Mouse (Mus musculus): Measurements from ENCODE around the gene Kif26b. TPM values are rescaled to one million over a fixed set of nuclear protein-coding genes. Genes with fewer than 3 reads are reported as not detected.
A peak's percentile ranks its signal among the peaks of the same experiment; 100 is the strongest.

Gene Kif26b
- total RNA-seq, 2 experiments from 2014 or later: 1.4 to 2.5 TPM

GRCm38 (mm10) chr1:178661556-178661955 is 132.6 kb downstream of the Kif26b start:
- DNase-seq: no peak

DNA sequence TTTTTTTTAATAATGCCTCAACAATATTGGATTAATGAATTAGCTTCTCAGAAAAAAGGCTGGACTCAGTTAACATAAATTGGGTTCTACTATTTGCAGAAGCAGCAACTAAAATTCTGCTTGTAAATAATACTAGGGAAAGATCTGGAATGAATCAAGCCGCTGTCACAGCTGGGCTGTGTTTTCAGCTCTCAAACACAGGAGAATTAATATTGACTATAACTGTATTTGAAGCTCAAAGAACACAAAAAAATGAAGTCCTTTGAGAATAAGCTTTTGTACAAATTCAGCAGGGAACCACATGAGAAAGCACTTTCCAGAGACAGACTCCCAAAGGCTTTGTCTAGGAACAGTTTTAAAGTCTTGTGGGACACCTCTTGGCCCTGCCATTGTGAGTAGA is 134.6 kb downstream of the Kif26b start:
- no peak for DNase-seq

GRCm38 (mm10) chr1:178664271-178664969 is 135.5 kb downstream of the Kif26b start:
- no peak for DNase-seq

- DNase-seq: no peak
These were observed 137.6 kb downstream of the Kif26b start for GRCm38 (mm10) chr1:178666524-178666923.

- DNase-seq: no peak
These were observed 138.9 kb downstream of the Kif26b start for GRCm38 (mm10) chr1:178667808-178668207.

DNA sequence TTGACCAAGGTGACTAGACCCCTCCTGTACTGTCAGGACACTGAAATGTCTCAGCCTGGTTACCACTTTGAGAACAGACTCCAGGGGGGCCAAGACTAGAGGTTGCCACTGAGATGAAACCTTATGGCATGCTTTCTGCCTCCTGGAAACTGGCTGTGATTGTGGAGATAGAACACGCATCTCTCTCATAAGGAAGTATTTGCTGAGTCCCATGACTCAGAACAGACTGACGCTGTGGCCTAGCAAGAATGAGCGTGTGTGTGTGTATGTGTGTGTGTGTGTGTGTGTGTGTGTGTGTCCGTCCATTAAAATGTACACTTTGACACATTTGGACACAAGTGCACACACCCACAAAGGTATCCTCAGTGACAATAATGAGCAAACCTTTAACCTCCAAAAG is 140.0 kb downstream of the Kif26b start:
- DNase-seq: no peak

DNA sequence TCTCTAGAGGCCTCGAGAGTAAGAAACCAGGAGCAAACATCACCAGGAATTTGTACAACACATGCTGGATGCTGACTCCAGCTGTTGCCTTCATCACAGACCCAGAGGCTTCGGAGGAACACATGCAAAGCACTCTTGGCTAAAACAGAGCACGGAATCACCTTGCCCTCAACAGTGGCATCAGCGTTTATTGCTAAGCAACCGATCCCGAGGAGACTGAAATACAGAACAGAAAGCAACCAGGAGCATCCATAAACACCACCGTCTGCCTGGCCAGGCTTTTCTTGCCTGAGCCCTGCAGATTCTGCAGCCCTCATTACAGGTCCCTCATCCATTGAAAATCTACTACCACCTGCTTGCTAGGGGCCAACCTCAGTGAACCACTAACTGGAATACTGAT is 144.1 kb downstream of the Kif26b start:
- DNase-seq: no peak

- no peak for DNase-seq
These were observed 144.6 kb downstream of the Kif26b start for GRCm38 (mm10) chr1:178673506-178673905.

DNA sequence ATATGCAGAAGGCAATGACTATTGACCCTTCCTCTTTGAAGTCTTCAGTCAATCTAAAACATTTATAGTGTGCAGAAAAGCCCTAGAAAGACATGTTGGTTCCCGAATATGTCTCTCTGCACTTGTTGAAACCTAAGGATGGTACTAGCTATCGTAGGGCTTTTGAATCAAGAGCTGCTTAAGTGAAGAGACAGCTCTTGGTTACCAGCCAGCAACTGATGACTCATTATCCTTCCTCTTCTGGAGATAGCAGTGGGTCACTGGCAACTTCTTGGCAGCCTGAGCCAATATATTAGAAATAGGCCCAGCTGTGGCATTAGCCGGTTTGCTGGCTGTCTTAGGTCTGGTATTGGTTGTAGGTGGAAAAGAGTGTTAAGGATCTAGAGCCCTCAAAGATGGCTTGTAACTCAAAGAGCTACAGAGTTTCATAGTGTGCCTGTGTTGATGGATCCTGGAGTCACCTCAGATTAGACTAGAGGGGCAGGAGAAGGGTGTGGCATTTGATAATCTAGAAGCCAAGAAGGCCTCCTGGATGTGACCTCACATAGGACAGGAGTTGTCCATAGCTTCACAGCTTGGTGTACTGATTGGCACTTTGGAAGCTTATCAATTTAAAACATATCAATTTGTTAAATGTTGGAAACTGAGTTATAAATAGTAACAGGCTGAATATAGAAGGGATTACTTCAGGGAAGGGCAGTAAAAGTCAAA is 146.8 kb downstream of the Kif26b start:
- peak; percentile 64 to 80 for DNase-seq

DNA sequence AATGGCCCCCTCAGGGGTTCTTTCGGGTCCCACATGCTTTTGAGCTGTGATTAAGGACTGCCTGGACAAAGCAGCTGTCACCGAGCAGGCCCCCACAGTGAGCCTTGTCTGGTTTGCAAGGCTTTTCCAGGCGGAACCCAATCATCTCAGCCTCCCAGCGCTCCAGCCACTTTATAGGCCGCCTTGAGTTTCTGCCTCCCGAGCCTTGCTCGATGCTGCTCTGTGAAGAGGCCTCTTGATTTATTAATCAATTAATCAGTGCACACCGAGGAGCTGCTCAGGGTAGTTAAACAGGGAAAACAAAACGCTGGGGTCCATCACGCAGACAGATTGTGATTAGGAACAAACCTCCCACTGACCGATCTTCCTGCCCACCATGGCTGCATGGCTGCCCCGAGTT is 148.2 kb downstream of the Kif26b start:
- no peak for DNase-seq

GRCm38 (mm10) chr1:178677630-178678221 is 148.8 kb downstream of the Kif26b start:
- no peak for DNase-seq

- DNase-seq: no peak
These were observed 154.7 kb downstream of the Kif26b start for GRCm38 (mm10) chr1:178683631-178684030.

- no peak for DNase-seq
These were observed 156.2 kb downstream of the Kif26b start for GRCm38 (mm10) chr1:178684991-178685680.

- DNase-seq: no peak
These were observed 158.0 kb downstream of the Kif26b start for GRCm38 (mm10) chr1:178686881-178687280.

DNA sequence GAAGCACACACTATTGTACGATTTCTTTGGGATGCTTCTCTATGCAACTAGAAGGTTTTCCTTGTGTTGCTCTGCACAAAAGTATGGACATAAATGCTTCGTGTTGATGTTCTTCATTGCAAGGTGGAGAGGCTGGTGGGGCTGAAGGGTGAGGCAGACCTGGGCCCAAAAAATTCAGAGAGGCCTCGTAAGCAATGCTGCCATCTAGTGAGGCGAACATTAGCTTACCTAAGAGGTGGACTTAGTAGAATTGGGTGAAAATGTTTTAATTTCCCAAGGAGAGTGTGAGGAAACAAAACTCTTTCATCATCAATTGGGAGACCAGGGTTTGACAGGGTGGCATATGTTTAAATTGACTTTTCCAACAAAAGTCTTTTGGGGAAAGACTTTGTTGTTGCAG is 160.6 kb downstream of the Kif26b start:
- DNase-seq: no peak

GRCm38 (mm10) chr1:178691679-178692078 is 162.8 kb downstream of the Kif26b start:
- no peak for DNase-seq

DNA sequence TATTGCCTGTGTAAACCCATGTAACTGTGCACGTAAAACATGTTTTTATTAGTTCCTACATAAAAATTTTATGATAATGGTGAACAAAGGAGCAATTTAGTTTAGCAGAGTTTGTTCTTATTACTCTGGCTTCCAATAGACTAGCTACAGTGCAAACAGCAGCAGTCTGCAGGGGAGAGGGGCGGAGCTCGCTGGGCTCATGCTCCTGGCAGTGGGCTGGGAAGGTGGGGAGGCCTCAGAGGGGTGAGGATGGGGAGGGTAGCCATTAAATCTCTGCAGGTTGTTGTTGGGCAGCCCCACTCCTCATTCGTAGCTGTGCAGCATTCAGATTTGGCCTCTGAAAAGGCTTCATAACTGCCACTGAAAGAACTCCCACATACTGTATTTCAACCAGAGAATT is 171.2 kb downstream of the Kif26b start:
- DNase-seq: no peak

DNA sequence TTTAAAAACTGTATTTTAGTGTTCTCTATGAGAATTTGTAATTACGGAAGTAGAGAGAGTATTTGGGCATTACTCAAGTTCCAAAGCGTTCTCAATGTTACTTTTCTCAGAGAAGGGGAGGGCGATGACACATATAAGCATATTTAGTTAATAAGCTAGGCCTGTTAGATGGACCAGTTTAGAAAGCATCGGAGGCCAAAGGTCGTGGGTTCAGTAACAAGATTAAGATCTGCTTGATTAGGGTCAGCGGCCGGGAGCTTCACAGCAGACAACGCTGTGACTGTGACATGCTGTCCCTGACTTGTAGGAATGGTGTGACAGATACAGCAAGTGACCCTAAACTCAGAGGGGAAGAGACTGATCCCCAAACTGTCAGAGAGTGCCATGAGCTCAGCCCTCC is 174.6 kb downstream of the Kif26b start:
- no peak for DNase-seq

DNA sequence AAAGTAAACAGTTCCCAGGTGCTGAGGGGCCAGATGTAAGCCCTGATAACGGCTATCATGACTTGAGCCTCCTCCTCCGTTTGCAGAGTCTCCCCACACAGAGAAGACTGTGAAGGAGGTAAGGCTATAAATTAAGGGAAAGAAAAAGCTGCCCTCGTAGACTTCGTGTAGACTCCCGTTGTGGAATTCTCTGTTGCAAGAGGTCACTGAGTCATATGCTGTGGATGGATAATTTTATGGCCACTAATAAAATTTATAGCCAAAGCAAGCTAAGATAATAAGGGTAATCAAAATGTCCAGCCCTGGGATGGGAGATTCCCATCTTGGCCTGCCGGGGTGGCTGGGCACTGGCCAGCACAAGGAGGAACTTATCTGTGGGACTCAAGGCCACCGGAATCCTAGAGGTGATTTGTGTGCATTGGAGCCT is 179.0 kb downstream of the Kif26b start:
- DNase-seq: peak; percentile 74 to 78

GRCm38 (mm10) chr1:178708356-178708755 is 179.4 kb downstream of the Kif26b start:
- DNase-seq: no peak

GRCm38 (mm10) chr1:178712189-178712873 is 183.4 kb downstream of the Kif26b start:
- DNase-seq: no peak

DNA sequence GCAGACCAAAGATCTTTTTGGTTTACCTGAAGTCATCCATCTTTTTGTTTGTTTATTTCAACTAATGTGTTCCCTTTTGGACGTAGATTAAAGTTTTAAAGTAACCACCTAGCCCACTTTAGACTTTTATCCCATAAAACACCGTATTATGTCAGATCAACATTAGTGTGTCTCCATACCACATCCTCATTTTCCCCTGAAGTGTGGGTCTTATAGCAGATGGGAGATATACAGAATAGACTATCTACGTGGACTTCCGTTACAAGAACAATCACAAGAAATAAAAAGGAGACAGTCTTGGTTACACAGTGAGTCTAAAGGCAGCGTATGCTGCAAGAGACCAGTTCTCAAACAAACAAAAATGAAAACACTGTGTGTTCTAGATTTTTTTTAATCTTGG is 185.3 kb downstream of the Kif26b start:
- DNase-seq: no peak
